Mouse (Mus musculus): ENCODE data around the gene Dpp9. TPM values are rescaled to one million over a fixed set of nuclear protein-coding genes. Genes with fewer than 3 reads are reported as not detected.

Gene Dpp9
- polyA plus RNA-seq, 1 experiment from 2014 or later = 26.5 TPM

GRCm38 (mm10) chr17:56171881-56172280 lies 46.8 kb downstream of the Dpp9 start:
- H3K4me3 ChIP-seq = no peak overlapping the region
- 94% methylated on average over 17 of the region's 17 CpGs for WGBS
- no peak overlapping the region for H3K4me2 ChIP-seq
- no peaks in the 10 kb centered on the region for H3K9me3 ChIP-seq
- H3K36me3 ChIP-seq = peaks cover 32% of the 10 kb centered on the region
- H3K4me1 ChIP-seq (replicated peaks) = peaks cover 17% of the 10 kb centered on the region
- no peak overlapping the region for H3K9ac ChIP-seq
- no peak overlapping the region for H3K27ac ChIP-seq
- ATAC-seq (ENCODE audit: low FRiP score) = no peak
- no peaks in the 10 kb centered on the region for H3K27me3 ChIP-seq

- no peak overlapping the region for H3K4me3 ChIP-seq
- no peaks in the 10 kb centered on the region for H3K27me3 ChIP-seq
- H3K4me1 ChIP-seq (replicated peaks) = peaks cover 17% of the 10 kb centered on the region
- H3K9ac ChIP-seq = no peak overlapping the region
- 0 out of 2 replicates have a peak overlapping the region, but pooled peaks have one; percentile 49 for H3K27ac ChIP-seq
- no peak overlapping the region for H3K4me2 ChIP-seq
- H3K9me3 ChIP-seq = no peaks in the 10 kb centered on the region
- ATAC-seq (ENCODE audit: low FRiP score) = no peak
- H3K36me3 ChIP-seq = peaks cover 28% of the 10 kb centered on the region
- WGBS = 79% methylated on average over 9 of the region's 9 CpGs
Observed at GRCm38 (mm10) chr17:56171456-56171855, 47.2 kb downstream of the Dpp9 start.

GRCm38 (mm10) chr17:56170636-56171035 lies 48.1 kb downstream of the Dpp9 start:
- Histone ChIP-seq H3K9ac (peak overlapping the region; percentile 36; the same call in 1 of the 2 replicates), H3K27ac (peak overlapping the region; percentile 49), H3K4me2 (0 out of 2 replicates have a peak overlapping the region, but pooled peaks have one; percentile 0), H3K27me3 (no peaks in the 10 kb centered on the region), H3K9me3 (no peaks in the 10 kb centered on the region), H3K4me1 (replicated peaks) (peaks cover 22% of the 10 kb centered on the region), H3K36me3 (peaks cover 19% of the 10 kb centered on the region), H3K4me3 (no peak overlapping the region)
- peak; percentile 22; the same call in 1 of the 2 replicates for ATAC-seq (ENCODE audit: low FRiP score)
- 20% methylated on average over 10 of the region's 10 CpGs for WGBS

- H3K4me1 ChIP-seq (replicated peaks) = peaks cover 26% of the 10 kb centered on the region
- H3K4me2 ChIP-seq = no peak overlapping the region
- WGBS = 72% methylated on average over 6 of the region's 6 CpGs
- peak overlapping the region; percentile 49 for H3K27ac ChIP-seq
- H3K9me3 ChIP-seq = no peaks in the 10 kb centered on the region
- no peaks in the 10 kb centered on the region for H3K27me3 ChIP-seq
- no peak overlapping the region for H3K4me3 ChIP-seq
- peaks cover 11% of the 10 kb centered on the region for H3K36me3 ChIP-seq
- H3K9ac ChIP-seq = no peak overlapping the region
- ATAC-seq (ENCODE audit: low FRiP score) = no peak
Observed at GRCm38 (mm10) chr17:56169830-56170229, 48.9 kb downstream of the Dpp9 start.

GRCm38 (mm10) chr17:56165671-56166070 lies 53.0 kb downstream of the Dpp9 start:
- WGBS = 32% methylated on average over 11 of the region's 11 CpGs
- Histone ChIP-seq H3K27ac (peak overlapping the region; percentile 52; the same call in 1 of the 2 replicates), H3K4me3 (no peak overlapping the region)

GRCm38 (mm10) chr17:56164510-56164909 lies 54.2 kb downstream of the Dpp9 start:
- WGBS = 78% methylated on average over 3 of the region's 3 CpGs
- peaks cover 20% of the 10 kb centered on the region for H3K27me3 ChIP-seq

More at GRCm38 (mm10) chr17:56165671-56166070, 53.0 kb downstream of the Dpp9 start:
- no peak overlapping the region for H3K9ac ChIP-seq
- peaks cover 10% of the 10 kb centered on the region for H3K27me3 ChIP-seq
- H3K4me1 ChIP-seq (replicated peaks) = peaks cover 33% of the 10 kb centered on the region
- H3K36me3 ChIP-seq = no peaks in the 10 kb centered on the region
- ATAC-seq (ENCODE audit: low FRiP score) = no peak
- peak overlapping the region; percentile 8; the same call in 1 of the 2 replicates for H3K4me2 ChIP-seq
- no peaks in the 10 kb centered on the region for H3K9me3 ChIP-seq

GRCm38 (mm10) chr17:56163523-56164102 lies 55.1 kb downstream of the Dpp9 start:
- Histone ChIP-seq H3K4me1 (replicated peaks) (peaks cover 22% of the 10 kb centered on the region), H3K4me3 (no peak overlapping the region), H3K4me2 (no peak overlapping the region), H3K36me3 (no peaks in the 10 kb centered on the region), H3K9me3 (no peaks in the 10 kb centered on the region), H3K27ac (no peak overlapping the region), H3K9ac (no peak overlapping the region), H3K27me3 (peaks cover 24% of the 10 kb centered on the region)
- no peak for ATAC-seq (ENCODE audit: low FRiP score)
- 80% methylated on average over 6 of the region's 6 CpGs for WGBS

More at GRCm38 (mm10) chr17:56164510-56164909, 54.2 kb downstream of the Dpp9 start:
- Histone ChIP-seq H3K9ac (no peak overlapping the region), H3K27ac (no peak overlapping the region), H3K36me3 (no peaks in the 10 kb centered on the region), H3K9me3 (no peaks in the 10 kb centered on the region), H3K4me2 (no peak overlapping the region), H3K4me1 (replicated peaks) (peaks cover 22% of the 10 kb centered on the region), H3K4me3 (no peak overlapping the region)
- ATAC-seq (ENCODE audit: low FRiP score) = no peak

- Histone ChIP-seq H3K27me3 (peaks cover 37% of the 10 kb centered on the region), H3K4me2 (peak within 1 kb of the TSS; percentile 68), H3K4me1 (replicated peaks) (peaks cover 22% of the 10 kb centered on the region), H3K9me3 (no peaks in the 10 kb centered on the region), H3K9ac (peak within 1 kb of the TSS; percentile 72), H3K36me3 (no peaks in the 10 kb centered on the region), H3K27ac (no peak within 1 kb of the TSS), H3K4me3 (peak within 1 kb of the TSS; percentile 48)
- WGBS = under 1% methylated on average over 30 of the region's 30 CpGs
- peak; percentile 96 for ATAC-seq (ENCODE audit: low FRiP score)
Observed at GRCm38 (mm10) chr17:56162231-56162774, 56.4 kb downstream of the Dpp9 start, which contains the start of gene Tnfaip8l1. Gene Tnfaip8l1, plus strand, starts transcription at chr17:56162477.

GRCm38 (mm10) chr17:56159729-56160128 lies 59.0 kb downstream of the Dpp9 start:
- ATAC-seq (ENCODE audit: low FRiP score) = no peak
- Histone ChIP-seq H3K9me3 (no peaks in the 10 kb centered on the region), H3K4me3 (no peak overlapping the region), H3K27me3 (peaks cover 61% of the 10 kb centered on the region), H3K4me1 (replicated peaks) (peaks cover 13% of the 10 kb centered on the region), H3K4me2 (no peak overlapping the region), H3K36me3 (no peaks in the 10 kb centered on the region), H3K9ac (no peak overlapping the region), H3K27ac (no peak overlapping the region)
- WGBS = 5% methylated on average over 9 of the region's 9 CpGs

GRCm38 (mm10) chr17:56153643-56154042 lies 65.1 kb downstream of the Dpp9 start:
- peak; percentile 50; the same call in 1 of the 2 replicates for ATAC-seq (ENCODE audit: low FRiP score)
- Histone ChIP-seq H3K4me3 (no peak overlapping the region), H3K4me2 (no peak overlapping the region), H3K9ac (peak overlapping the region; percentile 39; the same call in 1 of the 2 replicates), H3K9me3 (no peaks in the 10 kb centered on the region), H3K27me3 (peaks cover 76% of the 10 kb centered on the region), H3K4me1 (replicated peaks) (peaks cover 22% of the 10 kb centered on the region), H3K36me3 (no peaks in the 10 kb centered on the region), H3K27ac (0 out of 2 replicates have a peak overlapping the region, but pooled peaks have one; percentile 18)
- WGBS = 14% methylated on average over 9 of the region's 9 CpGs

- H3K27me3 ChIP-seq = peaks cover 78% of the 10 kb centered on the region
- H3K27ac ChIP-seq = no peak overlapping the region
- 46% methylated on average over 2 of the region's 2 CpGs for WGBS
- H3K36me3 ChIP-seq = no peaks in the 10 kb centered on the region
- no peak overlapping the region for H3K4me2 ChIP-seq
- no peak for ATAC-seq (ENCODE audit: low FRiP score)
- H3K4me1 ChIP-seq (replicated peaks) = peaks cover 25% of the 10 kb centered on the region
- H3K4me3 ChIP-seq = no peak overlapping the region
- no peaks in the 10 kb centered on the region for H3K9me3 ChIP-seq
- H3K9ac ChIP-seq = no peak overlapping the region
Observed at GRCm38 (mm10) chr17:56149897-56150296, 68.8 kb downstream of the Dpp9 start.

GRCm38 (mm10) chr17:56148790-56149618 lies 69.7 kb downstream of the Dpp9 start:
- peaks cover 21% of the 10 kb centered on the region for H3K4me1 ChIP-seq (replicated peaks)
- H3K27me3 ChIP-seq = peaks cover 84% of the 10 kb centered on the region
- peak overlapping the region; percentile 74 for H3K9ac ChIP-seq
- no peaks in the 10 kb centered on the region for H3K36me3 ChIP-seq
- WGBS = under 1% methylated on average over 30 of the region's 30 CpGs
- H3K4me3 ChIP-seq = peak overlapping the region; percentile 39
- H3K27ac ChIP-seq = no peak overlapping the region
- no peaks in the 10 kb centered on the region for H3K9me3 ChIP-seq
- ATAC-seq (ENCODE audit: low FRiP score) = peak; percentile 63
- peak overlapping the region; percentile 71 for H3K4me2 ChIP-seq

Data from hindbrain, embryonic 13.5 days (tissue).